Mouse (Mus musculus) skeletal muscle tissue, adult 2 months (tissue): ENCODE measurements around the gene Zranb1.
A peak's percentile ranks its signal among the peaks of the same experiment; 100 is the strongest.

Experiments used
- DNase-seq: peaks from one replicate; pipeline ENCODE4 v3.0.0-alpha.2; 2012; ENCODE audit warnings: low read depth, low spot score

The Zranb1 gene

DNA sequence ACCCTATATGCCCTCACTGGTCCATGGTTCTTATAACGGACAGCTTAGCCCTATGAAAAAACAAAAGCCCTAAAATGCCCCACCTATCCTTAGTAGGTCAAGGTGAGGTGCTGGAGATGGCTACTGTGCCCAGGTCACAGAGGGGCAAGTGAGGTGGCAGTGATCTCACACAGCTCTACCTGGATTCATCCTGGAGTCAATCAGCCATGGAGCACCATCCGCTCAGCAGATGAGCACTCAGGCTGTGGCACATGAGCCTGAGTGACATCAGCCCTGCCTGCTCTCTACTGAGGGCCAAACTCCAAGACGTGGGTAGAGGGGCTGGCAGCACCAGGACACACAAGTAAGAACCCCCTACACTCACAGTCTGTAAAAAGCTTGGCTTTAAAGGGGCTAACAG is 70.4 kb downstream of the Zranb1 start:
- no peak for DNase-seq

DNA sequence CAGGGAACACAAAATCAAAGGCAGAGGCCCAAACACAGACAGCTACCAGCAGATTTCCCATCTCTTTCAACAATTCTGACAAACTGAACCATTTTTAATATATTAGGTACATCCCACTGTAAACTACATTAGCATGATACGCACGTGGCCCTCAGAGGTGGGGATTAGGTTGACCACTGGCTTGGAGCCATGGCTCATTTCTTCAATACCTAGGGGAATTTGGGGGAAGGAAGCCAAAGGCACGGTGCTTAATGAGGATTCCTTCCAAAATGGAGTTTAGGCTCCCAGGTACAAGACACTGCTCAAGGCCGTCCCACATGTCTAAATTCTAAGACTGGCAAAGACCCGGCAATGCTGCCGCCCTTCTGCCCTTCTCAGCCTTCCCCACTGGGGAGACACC is 71.3 kb downstream of the Zranb1 start:
- DNase-seq = no peak

DNA sequence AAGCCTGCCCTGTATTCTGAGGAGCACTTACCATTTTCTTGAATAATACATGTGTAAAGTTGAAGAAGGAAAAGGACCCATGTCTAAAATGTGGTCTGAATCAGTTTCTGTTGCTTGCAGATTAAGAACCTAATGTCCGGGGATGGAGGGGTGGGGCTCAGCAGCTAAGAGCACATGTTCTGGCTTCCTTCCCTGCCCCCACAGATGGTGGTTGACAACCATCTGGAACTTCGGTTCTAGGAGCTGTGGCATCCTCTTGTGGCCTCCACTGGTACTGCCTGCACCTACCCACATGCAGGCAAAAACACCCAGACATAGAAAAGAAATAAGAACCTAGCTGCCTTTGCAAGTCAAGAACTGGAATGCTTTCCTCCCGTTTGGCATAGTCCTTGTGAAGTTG is 72.5 kb downstream of the Zranb1 start:
- peak; percentile 83 for DNase-seq

DNA sequence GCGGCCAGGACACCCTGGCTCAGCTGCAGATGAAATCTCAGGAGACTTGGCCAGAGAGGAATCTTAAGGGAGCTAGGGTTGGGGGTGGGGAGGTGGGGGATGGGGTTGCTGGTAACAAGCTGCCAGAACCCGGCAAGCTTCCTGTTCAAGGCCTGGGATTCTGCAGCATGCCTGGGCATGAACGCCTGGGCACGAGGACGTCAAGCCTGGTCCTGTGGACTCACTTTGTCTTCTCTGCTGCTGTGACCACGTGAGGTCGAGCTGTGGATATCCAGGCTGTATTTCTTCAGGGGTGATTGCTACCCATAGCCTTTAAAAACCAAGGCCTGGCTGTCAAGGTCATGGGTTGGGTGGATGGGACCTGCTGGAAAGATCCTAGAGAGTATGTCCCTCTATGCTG is 74.8 kb downstream of the Zranb1 start:
- DNase-seq = no peak

DNA sequence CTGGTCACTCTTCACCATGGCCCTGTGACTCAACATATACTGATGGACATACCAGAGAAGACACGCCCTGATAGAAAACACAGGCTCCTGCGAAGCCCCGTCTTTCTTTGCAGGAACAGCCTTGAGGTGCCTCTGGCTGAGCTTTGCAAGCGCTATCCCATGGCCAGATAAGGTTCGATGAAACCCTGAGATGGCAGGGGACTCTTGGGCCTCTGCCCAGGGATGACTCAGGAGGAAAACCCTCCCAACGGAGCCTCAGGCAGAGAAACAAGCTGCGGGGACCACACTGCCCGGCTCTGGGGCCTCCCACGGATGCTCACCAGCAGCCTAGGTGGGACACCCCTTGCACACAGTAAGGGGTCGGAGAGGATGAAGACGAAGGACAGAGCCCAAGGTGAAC is 76.4 kb downstream of the Zranb1 start:
- no peak for DNase-seq

DNA sequence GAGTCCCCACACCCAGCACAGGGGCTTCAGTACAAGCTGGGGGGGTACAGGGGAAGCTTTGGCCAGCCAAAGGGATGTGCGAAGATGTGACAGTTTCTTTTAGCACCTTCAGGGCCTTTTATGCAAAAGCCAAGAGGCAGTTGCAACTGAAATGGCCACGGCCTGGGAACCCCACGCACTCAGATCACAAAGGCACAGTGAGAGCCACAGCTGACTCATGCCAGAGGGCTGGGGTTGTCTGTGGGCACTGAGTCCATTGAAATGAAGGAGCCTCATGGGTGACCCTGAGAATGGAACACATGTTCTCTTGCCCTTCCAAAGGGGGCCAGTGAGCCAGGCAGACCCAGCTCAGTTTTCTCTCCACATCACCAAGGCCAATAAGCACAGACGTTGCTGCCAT is 77.7 kb downstream of the Zranb1 start:
- no peak for DNase-seq

DNA sequence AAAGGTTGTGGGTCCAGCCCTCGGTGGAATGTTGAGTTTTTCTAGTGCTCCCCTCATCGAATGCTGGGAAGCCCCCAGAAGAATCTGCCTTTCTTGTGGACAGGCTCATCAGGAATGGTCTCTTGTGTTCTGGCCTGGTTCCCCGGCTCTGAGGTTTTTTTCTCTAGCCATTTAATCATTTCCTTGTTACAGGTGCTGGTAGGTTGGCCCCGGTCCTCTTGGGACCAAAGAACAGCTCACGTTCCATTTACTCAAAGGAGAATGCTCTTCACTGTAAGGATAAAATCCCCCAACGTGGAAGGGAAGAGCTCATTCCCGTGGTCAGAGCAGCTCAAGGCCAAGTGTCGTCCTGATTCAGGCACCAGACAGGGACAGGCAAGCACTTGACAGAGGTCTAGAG is 78.7 kb downstream of the Zranb1 start:
- no peak for DNase-seq

DNA sequence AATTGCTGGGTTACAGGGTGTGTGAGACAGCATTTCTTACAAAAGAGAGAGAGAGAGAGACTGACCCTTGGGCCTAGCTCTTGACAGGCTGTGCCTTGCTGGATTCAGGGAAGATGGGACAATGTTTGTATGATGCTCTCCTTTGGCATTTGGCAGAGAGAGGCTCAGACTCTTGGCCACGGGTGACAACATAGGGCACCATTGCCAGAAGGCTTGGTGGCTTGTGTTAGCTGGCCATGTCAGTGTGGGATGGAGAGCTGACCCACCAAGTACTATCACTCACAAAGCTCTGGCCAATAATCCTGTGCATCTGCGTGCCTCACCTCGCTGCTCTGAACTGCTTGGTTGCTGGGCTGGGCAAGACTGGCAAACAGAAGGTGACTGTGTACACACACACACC is 79.5 kb downstream of the Zranb1 start:
- DNase-seq = no peak

DNA sequence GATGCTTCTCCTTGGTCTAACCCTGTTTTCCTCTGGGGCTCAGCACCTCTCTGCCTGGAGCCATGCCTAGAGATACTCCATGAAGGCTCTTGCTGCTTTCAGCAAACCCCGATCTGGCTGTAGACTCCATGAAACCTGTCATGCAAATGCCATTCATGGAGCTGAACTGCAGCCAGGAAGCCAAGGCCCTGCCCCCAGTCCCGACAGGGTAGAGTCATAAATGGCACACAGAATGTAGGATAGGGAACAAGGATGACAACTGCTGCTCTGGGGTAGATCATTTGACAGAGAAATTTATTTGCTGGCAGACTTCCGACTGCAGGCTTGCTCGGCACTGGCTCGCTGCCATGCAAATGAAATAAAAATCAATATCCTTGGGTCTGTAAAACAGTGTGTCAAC is 80.2 kb downstream of the Zranb1 start:
- DNase-seq = no peak

DNA sequence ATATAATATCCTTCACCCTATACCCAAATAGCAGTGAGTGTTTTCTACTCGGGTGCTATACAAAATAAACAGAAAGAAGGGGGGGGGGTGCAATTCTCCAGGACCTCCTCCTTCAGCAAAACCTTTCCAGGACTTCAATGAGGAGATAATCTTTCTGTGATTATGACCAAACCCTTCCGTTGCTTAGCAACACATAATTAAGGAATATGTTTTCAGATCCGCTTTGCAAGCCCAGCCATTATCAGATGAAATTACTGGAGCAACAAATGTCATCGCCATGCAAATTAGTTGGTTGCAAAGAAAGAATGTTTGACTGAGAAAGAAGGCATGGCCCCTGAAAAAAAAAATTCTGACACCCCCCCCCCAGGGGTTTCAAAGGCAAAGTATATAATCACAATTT is 80.7 kb downstream of the Zranb1 start:
- DNase-seq = no peak

DNA sequence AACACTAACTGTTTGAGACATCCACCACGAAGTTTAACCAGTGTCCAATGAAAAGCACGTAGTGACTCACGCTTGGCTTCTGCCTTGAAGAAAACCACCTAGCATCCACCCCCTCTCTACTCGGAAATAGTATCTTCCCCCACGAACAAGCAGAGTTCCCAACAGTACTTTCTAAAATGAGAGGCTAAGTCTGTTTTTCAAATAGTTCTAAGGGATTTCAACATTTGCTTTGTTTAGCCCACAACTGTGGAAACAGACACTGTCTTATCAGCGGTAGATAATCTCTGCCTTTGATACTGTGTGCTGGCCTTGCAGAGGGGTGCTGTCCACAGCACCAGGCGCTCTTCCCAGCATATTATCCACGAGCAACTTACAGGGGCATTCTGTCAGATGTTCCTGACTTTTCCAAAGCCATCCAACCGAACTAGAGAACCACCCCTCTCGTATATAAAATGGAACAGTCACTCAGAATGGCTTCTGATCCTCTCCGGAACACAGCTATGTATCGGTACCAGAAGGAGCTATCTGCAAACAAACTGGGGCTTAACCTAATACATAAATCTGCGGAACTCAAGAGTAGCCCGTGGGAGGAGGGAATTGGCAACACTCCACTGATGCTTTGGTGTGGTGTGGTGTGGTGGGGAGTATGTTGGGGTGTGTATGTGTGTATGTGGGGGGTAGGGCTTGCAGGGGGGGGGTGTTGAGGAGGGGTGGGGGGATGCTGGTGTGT is 81.9 kb downstream of the Zranb1 start:
- DNase-seq = no peak

DNA sequence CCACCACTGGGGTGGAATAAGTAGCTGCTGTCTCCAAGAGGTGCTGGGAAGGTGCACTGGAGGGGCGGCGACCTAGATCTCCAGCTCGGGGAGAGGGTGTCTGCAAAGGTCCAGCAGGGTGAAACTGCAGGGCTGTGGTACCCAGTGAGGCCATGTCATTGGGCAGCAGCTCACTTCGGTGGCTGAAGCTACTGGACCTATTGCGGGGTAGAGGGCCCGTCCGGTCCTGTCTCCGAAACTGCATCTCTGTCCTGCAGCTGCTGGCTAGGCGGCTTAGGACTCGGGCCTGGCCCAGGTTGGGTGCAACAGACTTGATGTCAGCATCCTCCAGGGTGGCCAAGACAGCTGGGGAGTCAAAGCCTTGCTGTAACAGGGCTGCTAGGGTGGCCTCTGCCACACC is 83.0 kb downstream of the Zranb1 start:
- DNase-seq = no peak

DNA sequence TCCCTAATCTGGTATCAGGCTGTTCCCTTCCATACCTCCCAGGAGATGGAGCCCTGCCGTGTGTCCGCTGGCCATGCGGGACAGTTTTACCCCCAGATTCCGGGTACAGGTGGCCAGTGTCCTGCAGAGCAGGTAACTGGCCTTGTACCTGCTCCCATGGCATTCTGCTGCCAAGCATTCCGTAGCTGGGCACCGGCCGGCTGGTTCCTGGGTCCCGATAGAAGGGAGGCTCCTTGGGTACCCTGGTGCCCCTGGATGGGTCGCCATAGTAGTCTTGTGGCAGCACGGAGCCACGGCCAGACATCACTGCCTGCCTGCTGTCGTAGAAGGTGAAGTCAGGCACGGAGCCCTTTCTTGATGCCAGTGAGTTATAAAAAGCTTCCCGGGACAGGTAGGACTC is 83.7 kb downstream of the Zranb1 start:
- DNase-seq = no peak

DNA sequence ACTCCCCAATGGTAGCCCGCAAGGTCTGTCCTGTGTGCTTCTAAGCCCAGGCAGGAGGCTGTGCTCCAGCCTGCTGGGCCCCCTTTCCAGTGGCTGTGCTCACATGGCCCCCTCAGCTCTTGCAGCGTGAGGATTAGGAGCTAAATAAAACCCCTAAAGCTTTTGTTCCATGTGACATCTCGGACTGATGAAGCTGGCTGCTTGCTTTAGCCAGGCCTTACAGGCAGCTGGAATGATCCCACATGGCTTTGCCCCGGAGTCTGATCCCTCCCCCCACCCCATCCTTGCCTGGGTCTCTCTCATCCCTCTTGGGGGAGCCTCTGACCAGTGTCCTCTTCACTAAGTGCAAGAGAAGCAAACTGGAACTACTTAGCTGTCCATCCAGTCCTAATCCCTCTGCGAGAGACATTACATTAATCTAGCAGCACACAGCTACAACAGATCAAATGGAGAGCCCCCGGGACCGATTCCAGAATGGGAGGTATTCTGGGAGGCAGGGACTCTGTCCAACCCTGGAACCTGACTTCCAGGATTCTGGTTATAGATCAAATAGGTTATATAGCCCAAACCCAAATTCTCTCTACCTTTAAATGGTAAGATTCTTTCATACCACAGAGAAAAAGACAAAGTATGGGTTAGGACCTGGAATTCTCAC is 84.6 kb downstream of the Zranb1 start:
- no peak for DNase-seq

DNA sequence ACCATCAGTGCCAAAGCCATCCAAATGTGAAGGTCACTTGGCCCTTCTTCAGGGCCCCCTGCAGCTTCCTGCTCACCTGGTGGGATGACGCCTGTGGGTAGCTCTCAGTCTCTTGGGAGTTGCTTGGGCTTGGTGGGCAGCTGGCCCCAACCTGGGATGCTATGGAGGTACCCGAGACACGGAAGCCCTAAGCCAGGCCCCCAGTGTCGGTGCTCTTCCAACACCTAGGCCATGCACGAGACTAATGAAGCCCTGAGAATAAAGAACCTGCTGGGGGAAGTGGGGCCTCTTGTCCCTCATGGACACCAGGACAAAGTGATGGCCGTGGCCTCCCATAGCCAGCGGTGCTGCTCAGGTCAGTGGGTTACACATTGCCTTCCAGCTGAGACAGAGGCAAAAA is 88.0 kb downstream of the Zranb1 start:
- no peak for DNase-seq

DNA sequence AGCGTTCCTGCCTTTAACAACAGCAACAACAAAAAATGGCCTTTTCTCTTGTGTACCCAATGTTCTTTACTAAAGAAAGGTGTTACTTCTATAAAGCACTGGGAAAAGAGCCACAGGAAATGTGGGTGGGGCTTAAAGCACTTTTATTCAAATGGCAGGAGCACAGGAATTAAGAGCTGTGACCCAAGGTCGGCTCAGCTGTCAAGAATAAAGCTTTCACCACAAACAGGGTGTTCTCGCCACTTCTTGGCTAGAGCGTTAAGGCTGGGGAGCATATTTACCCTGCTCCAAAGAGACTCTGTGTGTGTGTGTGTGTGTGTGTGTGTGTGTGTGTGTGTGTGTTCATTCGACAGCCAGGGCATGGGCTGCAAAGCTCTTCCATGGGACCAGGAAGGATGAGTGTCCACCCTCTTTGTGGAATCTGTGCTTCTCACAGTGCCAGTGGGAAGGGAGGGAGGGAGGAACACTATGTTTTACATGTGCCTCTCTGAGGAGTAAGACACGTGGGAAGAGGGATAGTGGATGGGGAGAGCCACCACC is 88.6 kb downstream of the Zranb1 start:
- no peak for DNase-seq

DNA sequence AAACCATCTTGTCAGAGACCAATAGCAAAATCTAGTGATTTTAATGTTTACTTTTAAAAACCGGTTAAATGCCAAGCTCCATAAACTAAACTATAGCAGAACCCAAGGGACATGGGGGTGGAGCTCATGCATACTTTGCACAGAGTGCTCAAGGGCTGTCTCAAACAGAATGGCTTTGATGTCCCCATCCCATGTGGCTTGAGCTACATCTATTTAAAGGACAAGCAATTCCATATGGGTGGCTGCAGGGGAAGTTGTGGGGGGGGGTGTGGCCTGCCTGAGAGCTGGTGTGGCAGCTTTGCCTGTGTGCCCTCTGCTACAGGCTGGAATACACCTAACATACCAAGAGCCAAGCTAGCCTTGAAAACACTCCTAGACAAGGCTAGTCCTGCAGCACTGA is 93.8 kb downstream of the Zranb1 start:
- no peak for DNase-seq

DNA sequence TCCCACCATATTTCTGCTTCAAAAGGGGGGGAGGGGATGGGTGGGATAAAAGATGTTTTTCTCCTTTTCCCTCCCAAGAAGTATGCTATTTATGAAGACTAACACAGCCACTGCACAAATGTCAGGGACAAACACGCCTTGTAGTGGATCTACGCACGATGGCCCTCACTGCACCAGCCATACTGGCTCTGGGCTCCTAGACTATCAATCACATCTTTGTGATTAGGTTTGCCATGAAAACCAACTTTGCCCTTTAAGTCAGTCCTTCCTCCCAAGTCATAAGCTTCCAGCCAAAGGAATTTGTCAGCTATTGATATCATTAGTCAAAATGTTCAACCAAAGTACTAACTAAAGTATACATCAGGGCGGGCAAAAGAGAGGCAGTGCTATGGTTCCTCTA is 97.0 kb downstream of the Zranb1 start:
- no peak for DNase-seq

DNA sequence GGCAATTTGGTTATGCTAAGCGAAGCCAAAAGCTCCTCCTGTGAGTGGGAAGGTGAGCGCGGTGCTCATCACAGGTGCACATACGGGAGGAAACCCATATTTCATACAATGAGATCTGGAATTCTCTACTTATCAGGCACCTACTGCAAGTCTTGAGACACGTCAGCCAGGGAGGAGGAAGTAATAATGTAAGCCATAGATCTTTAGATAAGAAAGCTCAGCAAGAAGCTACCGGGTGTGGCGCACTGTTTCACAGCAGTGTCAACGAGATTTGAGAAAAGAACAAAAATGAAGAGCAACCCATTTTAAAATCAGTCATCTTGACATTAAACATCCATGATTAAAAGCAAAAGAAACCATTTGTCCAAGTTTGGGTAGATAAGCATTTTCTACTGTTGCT is 98.1 kb downstream of the Zranb1 start:
- no peak for DNase-seq

DNA sequence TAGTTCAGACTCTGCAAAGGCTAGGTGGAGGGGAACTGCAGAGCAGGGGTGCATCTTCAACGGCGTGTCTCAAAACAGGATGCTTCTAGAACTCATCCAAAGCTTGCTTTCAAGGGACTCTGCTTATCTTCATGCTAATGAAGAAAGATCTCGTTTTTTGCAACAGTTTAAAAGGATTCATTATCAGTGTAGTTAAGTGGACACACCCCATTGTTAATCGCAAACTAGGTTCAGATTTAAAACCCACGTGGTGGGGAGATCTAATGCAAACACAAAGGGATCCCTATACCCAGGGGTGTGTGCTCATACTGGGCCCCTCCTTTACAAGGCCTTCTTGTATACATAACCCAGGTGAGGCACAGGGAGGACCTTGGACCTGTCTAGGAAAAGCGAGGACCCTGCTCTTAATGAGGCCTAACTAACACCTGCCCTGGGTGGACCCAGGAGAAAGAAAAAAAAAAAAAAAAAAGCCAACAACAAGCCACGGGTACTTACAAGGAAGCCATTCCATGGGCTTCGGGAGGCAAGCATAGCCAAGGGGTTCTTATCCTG is 98.6 kb downstream of the Zranb1 start:
- no peak for DNase-seq

DNA sequence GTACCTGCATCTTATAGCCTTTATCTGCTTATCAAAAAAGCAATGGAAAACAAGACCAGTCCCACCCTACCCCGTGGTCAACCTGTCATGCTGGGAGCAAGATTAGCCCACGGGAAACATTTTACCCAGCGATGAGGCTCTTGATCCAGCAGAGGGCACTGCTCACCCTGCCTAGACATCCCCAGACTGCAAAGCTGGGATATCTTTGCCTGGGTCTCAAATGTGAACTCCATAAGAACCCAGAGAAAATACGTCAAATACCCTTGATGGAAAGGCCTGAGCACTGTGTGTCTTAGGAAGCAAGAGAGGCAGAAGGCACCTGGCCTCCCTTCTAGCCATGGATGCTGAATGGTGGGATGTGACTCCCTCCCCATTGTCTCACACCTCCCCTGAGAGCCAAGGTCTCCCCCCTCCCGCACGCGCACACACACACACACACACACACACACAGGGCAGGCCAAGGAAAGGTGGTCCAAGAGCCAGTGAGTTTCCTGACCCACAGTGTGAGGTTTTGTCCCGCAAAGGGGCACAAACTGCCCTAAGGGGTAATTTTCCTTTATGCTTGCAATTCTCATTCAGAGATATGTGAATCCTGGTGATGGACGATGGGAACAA is 101.8 kb downstream of the Zranb1 start:
- DNase-seq = peak; percentile 55

DNA sequence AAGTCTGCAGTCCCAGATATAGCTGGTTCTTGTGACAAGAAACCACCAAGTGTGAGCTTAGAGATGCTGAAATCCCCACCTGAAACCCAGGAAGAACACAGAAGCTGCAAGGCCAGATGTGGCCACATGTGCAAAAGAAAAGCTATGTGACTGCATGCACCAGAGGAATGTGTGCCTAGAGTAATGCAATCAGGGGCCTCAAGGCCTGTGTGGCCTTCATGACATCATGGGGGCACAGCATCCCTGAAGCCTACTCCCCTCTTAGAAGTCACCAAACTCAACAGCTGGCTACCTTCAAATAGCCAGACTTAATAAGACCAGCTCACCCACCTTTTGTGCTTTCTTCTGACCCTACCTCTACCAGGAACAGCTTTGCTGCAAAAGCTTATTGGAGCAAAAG is 105.0 kb downstream of the Zranb1 start:
- no peak for DNase-seq
